Mouse (Mus musculus) E14TG2a.4 (cell line): ENCODE measurements around the gene Gm527.

Experiments used
- H3K27me3 ChIP-seq: 2 replicates; pipeline ENCODE4 v1.6.1; 2014; ENCODE audit warnings: low read length, control low read depth; ENCODE audit not compliant: insufficient read depth
- H3K36me3 ChIP-seq: 2 replicates; pipeline ENCODE4 v1.6.1; 2014; ENCODE audit warnings: low read length, control low read depth; ENCODE audit not compliant: insufficient read depth
- H3K4me1 ChIP-seq: replicated peaks from 2 replicates; pipeline ENCODE4 v1.6.1; 2014; ENCODE audit warnings: low read depth, low read length, control low read depth
- H3K4me3 ChIP-seq: replicated peaks from 2 replicates; pipeline ENCODE4 v1.5.1; 2014; ENCODE audit warnings: mild to moderate bottlenecking, low read length
- H3K9me3 ChIP-seq: 2 replicates; pipeline ENCODE4 v1.6.1; 2014; ENCODE audit warnings: low read length, control low read depth
- CTCF ChIP-seq: conservative IDR thresholded peaks from 2 replicates; pipeline ENCODE4 v1.5.1; 2014; ENCODE audit warnings: low read length
- NANOG ChIP-seq: IDR thresholded peaks from 2 replicates; pipeline ENCODE4 v1.6.1; 2014; ENCODE audit warnings: borderline replicate concordance, low read length, mixed read lengths
- POU5F1 ChIP-seq: IDR thresholded peaks from 2 replicates; pipeline ENCODE4 v1.6.1; 2014; ENCODE audit warnings: low read length, borderline replicate concordance

Gene Gm527

DNA sequence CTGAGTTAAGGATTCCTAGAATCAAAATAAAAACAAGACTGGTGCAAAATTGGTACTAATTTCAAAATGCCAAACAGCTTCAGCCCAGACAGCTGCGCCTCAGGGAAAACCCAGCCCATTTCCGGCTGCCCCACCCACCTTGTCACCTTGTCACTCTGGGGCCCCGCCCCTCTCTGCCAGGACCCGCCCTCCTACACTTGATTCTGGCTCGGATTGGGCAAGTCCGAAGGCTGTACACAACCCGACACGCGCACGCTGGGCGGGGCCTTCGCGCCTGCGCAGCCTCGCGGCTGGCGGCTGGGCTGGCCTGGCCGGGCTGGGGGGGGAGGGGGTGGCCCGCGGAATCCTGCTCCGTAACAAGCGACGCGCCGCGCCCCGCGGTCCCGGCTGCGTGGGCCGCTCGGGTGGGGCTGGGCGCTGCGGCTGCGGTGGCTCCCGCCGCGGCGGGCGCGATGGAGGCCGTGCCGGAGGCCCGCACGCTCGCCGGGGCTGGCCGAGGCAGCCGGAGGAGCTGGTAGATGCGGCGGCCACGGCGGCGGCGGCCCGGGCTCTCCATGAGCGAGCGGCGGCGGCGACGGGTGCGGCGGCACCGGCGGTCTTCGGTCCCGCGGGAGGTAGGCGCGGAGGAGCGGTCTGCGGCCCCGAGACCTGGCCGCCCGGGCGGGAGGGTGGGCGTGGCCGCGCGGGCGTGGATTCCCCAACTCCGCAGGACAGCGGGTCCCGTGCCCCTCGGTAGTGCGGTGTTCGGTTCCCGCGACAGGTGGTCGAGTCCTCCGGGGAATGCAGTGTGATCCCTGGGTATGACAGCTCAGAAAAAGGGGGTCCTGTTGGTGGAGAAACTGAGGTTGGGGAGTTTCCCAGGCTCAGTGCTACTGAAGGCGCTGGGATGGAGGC is at the start of gene Gm527:
Gm527 (plus strand) TSS at position 329 of the 894 bp plus-strand sequence.
- no peak for TF ChIP-seq NANOG
- TF ChIP-seq POU5F1: no peak
- no peak for TF ChIP-seq CTCF
- H3K36me3 ChIP-seq: peaks cover 3% of the 10 kb centered on the region
- peaks cover 5% of the 10 kb centered on the region for H3K27me3 ChIP-seq
- H3K9me3 ChIP-seq: no peaks in the 10 kb centered on the region
- H3K4me3 ChIP-seq: peak within 1 kb of the TSS; percentile 82
- peaks cover 9% of the 10 kb centered on the region for H3K4me1 ChIP-seq

DNA sequence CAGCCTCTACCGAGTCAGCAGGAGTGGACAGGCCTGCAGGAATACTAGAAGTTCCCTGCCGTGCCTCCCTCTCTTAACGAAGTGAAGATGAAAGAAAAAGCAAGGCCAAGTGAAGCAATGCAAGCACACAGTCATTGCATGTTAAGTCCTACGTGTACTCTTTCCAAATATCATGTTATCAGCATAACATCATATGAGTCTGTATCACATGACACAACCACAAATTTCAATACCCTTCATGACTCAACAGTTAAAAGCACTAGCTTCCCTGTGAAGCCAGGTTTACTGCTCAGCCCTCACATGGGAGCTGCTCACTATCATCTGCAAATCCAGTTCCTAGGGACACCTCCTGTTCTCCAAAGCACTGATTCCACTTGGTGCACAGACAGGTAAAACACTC is 46.6 kb upstream of the Gm527 start:
- no peak for TF ChIP-seq POU5F1
- no peak for TF ChIP-seq NANOG
- TF ChIP-seq CTCF: no peak
- no peak overlapping the region for H3K4me3 ChIP-seq
- H3K4me1 ChIP-seq: no peaks in the 10 kb centered on the region
- H3K9me3 ChIP-seq: peaks cover 6% of the 10 kb centered on the region; the same call in 1 of the 2 replicates
- H3K27me3 ChIP-seq: no peaks in the 10 kb centered on the region
- H3K36me3 ChIP-seq: no peaks in the 10 kb centered on the region

DNA sequence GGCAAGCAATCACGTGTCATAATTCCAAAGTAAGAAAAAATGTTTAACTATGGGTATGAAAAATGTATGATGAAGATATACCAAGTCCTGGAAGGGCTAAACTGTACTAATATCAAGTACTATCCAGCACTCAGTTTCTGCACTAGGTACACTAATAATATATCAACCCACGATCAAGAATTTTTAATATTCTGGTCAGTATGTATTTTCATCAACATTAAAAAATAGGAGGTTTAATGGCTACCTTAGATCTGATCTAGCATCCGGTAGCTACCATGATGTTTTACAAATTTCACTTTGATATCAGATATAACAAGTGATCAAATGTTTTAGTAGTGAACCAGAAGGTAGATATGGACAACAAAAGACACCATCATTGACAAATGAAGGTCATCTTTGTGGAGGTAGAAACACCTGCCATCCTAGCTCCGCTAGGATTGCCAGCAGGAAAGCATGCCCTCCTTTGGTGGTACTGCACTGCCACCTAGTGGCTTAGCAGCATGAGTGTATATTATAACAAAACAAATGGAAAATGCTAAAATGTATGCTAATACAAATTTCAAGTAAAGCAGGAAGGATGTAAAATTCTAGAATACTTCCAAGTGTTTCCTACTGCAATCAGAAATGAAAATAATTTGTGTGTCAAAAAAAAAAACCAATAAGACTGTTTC is 20.5 kb upstream of the Gm527 start:
- H3K9me3 ChIP-seq: no peaks in the 10 kb centered on the region
- no peaks in the 10 kb centered on the region for H3K27me3 ChIP-seq
- H3K4me1 ChIP-seq: no peaks in the 10 kb centered on the region
- no peak overlapping the region for H3K4me3 ChIP-seq
- no peaks in the 10 kb centered on the region for H3K36me3 ChIP-seq
- TF ChIP-seq POU5F1: no peak
- TF ChIP-seq CTCF: peak; percentile 67
- TF ChIP-seq NANOG: no peak

DNA sequence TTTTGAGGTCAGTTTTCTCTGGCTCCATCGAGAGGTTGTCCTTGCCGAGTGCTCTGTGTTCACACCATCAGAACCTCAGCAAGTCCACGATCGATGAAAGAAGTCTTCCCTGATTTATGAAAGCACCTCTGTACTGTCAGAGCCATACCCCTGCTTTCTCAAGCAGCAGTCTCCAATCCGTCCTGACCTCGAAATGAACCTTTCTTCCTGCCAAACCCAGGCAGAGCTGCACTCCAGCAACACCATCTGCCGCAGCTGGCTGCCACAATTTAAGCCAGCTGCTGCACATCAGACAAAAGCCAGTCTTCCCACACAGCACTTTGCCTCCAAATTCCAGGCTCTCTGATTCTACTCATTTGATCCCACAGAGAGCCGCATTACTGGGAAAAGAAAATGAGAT is 15.2 kb upstream of the Gm527 start:
- H3K4me1 ChIP-seq: peaks cover 4% of the 10 kb centered on the region; the same call in 1 of the 2 replicates
- no peaks in the 10 kb centered on the region for H3K27me3 ChIP-seq
- no peak overlapping the region for H3K4me3 ChIP-seq
- TF ChIP-seq CTCF: no peak
- no peak for TF ChIP-seq POU5F1
- no peak for TF ChIP-seq NANOG
- no peaks in the 10 kb centered on the region for H3K36me3 ChIP-seq
- no peaks in the 10 kb centered on the region for H3K9me3 ChIP-seq

DNA sequence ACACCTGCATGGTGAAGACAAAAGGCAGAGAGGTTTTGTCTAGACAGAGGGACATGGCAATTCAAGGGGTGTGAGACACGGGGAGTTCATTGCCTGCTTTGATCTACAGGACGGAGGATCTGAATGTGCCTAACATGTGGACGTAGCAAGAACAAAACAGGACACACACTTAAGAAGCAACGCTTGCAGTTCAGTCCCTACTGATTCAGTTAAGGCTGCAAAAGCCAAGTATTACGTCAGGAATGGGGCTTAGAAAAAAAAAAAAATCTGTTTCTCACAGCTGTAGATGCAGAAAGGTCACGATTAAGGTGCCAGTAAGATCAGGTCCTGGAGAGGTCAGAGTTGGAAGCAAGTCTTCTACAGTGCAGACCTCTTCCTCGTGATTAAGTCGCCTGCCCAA is 14.5 kb upstream of the Gm527 start:
- no peaks in the 10 kb centered on the region for H3K36me3 ChIP-seq
- no peaks in the 10 kb centered on the region for H3K27me3 ChIP-seq
- H3K4me3 ChIP-seq: no peak overlapping the region
- H3K9me3 ChIP-seq: no peaks in the 10 kb centered on the region
- no peak for TF ChIP-seq POU5F1
- no peak for TF ChIP-seq CTCF
- no peak for TF ChIP-seq NANOG
- H3K4me1 ChIP-seq: peaks cover 4% of the 10 kb centered on the region; the same call in 1 of the 2 replicates

DNA sequence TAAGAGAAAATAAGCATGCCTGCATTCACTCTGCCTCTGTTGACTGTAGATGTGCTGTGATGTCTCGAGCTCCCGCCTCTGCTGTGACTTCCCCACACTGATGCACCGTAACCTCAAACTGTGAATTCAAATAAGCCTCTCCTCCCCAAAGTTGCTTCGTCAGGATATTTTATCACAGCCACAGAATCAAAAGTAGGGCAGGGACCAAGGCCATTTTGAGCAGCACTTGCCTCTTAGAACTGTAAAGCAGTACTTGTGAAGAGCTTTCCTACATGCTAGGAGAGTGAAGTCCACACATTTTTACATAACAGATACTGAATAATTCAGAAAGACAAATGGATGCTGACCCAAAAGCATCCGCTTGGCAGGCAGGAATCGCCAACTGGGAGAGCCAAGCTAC is 4.7 kb upstream of the Gm527 start:
- Histone ChIP-seq H3K4me1 (peaks cover 12% of the 10 kb centered on the region), H3K27me3 (no peaks in the 10 kb centered on the region; the same call in 1 of the 2 replicates), H3K4me3 (no peak overlapping the region), H3K36me3 (no peaks in the 10 kb centered on the region), H3K9me3 (no peaks in the 10 kb centered on the region)
- TF ChIP-seq CTCF: no peak
- TF ChIP-seq POU5F1: no peak
- no peak for TF ChIP-seq NANOG

DNA sequence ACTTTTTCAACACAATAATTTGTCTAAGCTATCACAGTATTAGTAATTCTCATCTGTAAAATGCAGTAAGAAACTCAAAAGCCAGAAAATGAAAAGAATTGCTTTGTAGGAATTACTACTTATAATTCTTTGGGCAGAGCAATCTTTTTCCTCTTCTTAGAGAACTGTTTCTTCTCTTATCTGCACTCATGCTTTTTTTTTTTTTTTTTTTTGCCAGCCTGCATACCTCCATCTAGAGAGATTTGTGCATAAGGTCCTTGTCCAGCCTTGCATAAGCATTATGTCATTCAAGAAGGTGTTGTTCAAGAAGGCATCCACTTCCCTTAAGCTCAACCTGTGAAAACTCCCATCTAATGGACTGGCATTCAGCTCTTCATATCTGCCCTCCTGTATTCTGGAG is 971 bp upstream of the Gm527 start:
- H3K4me1 ChIP-seq: peaks cover 9% of the 10 kb centered on the region
- H3K27me3 ChIP-seq: peaks cover 5% of the 10 kb centered on the region
- TF ChIP-seq CTCF (no peak), POU5F1 (no peak), NANOG (no peak)
- no peaks in the 10 kb centered on the region; the same call in 1 of the 2 replicates for H3K36me3 ChIP-seq
- no peak overlapping the region for H3K4me3 ChIP-seq
- no peaks in the 10 kb centered on the region for H3K9me3 ChIP-seq

DNA sequence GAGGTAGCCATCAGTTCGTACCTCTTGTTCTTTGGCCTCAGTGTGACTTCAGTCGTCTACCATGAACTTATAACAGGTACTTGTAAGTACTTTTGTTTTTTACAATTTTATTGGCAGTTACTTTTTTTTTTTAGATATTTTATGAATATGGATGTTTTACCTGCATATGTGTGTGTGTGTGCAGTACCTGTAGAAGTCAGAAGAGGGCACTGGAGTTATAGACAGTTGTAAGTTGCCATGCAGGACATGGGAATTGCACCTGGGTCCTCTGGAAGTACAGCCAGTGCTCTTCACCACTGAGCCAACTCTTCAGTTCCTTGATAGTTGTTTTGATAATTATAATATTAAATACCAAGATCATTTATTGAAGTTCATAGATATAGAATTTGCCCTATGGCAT is 19.8 kb downstream of the Gm527 start:
- H3K9me3 ChIP-seq: no peaks in the 10 kb centered on the region
- peak; percentile 48 for TF ChIP-seq CTCF
- TF ChIP-seq POU5F1: no peak

More for the DNA sequence above, 19.8 kb downstream of the Gm527 start:
- H3K4me1 ChIP-seq: no peaks in the 10 kb centered on the region
- no peaks in the 10 kb centered on the region; the same call in 1 of the 2 replicates for H3K27me3 ChIP-seq
- H3K4me3 ChIP-seq: no peak overlapping the region
- no peaks in the 10 kb centered on the region for H3K36me3 ChIP-seq
